Mouse (Mus musculus) central nervous system, embryonic 11.5 days (tissue): ENCODE measurements around the gene Krt8. TPM values are rescaled to one million over a fixed set of nuclear protein-coding genes. Genes with fewer than 3 reads are reported as not detected.

Experiments used
- polyA plus RNA-seq: library from polyadenylated mRNA; depleted of rRNA; stranded (reverse); fragments of >200 nt; gene quantifications from 2 replicates; pipeline ENCODE4 v1.2.3, GENCODE M21; 2012; rRNA removed

The Krt8 gene
- 11.0 and 13.8 TPM in 2 replicates for polyA plus RNA-seq

DNA sequence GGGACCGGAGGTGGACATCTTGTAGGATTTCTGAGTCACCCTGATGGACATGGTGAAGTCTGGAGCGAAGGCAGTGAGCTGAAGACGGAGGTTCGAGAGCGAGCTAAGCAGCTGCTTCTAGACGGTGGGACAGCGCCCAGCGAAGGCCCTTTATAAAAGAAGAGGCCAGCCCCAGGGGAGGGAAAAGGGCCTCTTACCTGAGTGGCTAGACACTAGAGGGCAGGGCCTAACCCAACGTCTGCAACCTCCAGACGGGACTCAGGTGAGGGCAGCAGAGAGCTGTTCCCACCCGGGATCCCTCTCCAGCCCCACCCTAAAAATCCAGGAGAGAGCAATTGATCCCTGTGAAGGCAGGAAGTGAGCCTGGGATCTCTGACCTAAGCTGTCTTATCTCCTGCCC, at the start of gene Krt8:
Gene Krt8, minus strand, starts transcription at position 294 of the 400 bp plus-strand sequence.

DNA sequence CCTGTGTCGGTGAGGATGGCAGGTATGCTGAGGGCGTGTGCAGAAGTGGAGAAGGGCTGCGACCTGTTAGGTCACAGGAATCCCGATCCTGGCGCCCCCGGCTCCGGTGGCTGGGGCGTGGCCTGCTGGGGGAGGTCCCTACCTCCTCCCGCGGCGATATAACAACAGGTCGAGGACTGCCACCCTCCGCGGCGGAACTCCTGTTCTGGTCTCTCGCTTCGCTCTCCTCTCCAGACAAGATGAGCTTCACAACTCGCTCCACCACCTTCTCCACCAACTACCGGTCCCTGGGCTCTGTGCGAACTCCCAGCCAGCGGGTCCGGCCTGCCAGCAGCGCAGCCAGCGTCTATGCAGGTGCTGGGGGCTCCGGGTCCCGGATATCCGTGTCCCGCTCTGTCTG, 23.8 kb upstream of the Krt8 start, which contains the start of gene Krt18:
Gene Krt18, plus strand, starts transcription at position 141 of the 400 bp plus-strand sequence.

GRCm38 (mm10) chr15:101954187-101954586, 50.1 kb downstream of the Krt8 start, which contains the start of gene Krt78:
Gene Krt78 (minus strand): TSS chr15:101954287.

Other genes with a start within 250 kb of the Krt8 start
- not detected in 2 replicates for gene Krt72, start 218.0 kb downstream of the Krt8 start, polyA plus RNA-seq
- gene Krt73, start 202.1 kb downstream of the Krt8 start, polyA plus RNA-seq, result 0.09 and 0.19 TPM in 2 replicates
- gene Krt2, start 186.3 kb downstream of the Krt8 start, polyA plus RNA-seq, result 0.01 and 0.04 TPM in 2 replicates
- 1.5 and 1.8 TPM in 2 replicates for gene Krt1, start 153.7 kb downstream of the Krt8 start, polyA plus RNA-seq
- not detected in 2 replicates for gene Krt77, start 134.8 kb downstream of the Krt8 start, polyA plus RNA-seq
- 0.02 TPM in 1 of 2 replicates, not detected in the other for gene Krt76, start 111.6 kb downstream of the Krt8 start, polyA plus RNA-seq
- not detected in 2 replicates for gene Krt4, start 79.7 kb downstream of the Krt8 start, polyA plus RNA-seq
- gene Krt79, start 64.2 kb downstream of the Krt8 start, polyA plus RNA-seq, result 0.05 and 0.12 TPM in 2 replicates
- gene Krt78, start 50.2 kb downstream of the Krt8 start, polyA plus RNA-seq, result 0.01 TPM in 1 of 2 replicates, not detected in the other
- 11.5 and 12.7 TPM in 2 replicates for gene Krt18, start 23.7 kb upstream of the Krt8 start, polyA plus RNA-seq
- 205 and 236 TPM in 2 replicates for gene Eif4b, start 69.3 kb upstream of the Krt8 start, polyA plus RNA-seq
- 11.3 and 23.8 TPM in 2 replicates for gene Tns2, start 95.9 kb upstream of the Krt8 start, polyA plus RNA-seq
- 21.5 and 22.7 TPM in 2 replicates for gene Spryd3, start 131.8 kb upstream of the Krt8 start, polyA plus RNA-seq
- 0.30 and 0.66 TPM in 2 replicates for gene Igfbp6, start 139.9 kb upstream of the Krt8 start, polyA plus RNA-seq
- gene Soat2, start 146.0 kb upstream of the Krt8 start, polyA plus RNA-seq, result 1.5 and 3.2 TPM in 2 replicates
- gene Zfp740, start 198.8 kb upstream of the Krt8 start, polyA plus RNA-seq, result 108 and 110 TPM in 2 replicates
- gene Csad, start 200.2 kb upstream of the Krt8 start, polyA plus RNA-seq, result 49.1 and 56.8 TPM in 2 replicates
- 0.73 and 0.90 TPM in 2 replicates for gene Itgb7, start 227.5 kb upstream of the Krt8 start, polyA plus RNA-seq